Mouse (Mus musculus) frontal cortex, postnatal 25 days (tissue): ENCODE measurements around the gene Cldnd2.
"Not testable (repeated sequence)": the region's sequence is repeated elsewhere in the genome, so short reads cannot be mapped to it uniquely, and the experiment has no call there.

Experiments used
- DNase-seq, 2 experiments: peaks; one replicate each; pipeline ENCODE4 v3.0.0; 2022; ENCODE audit warnings: low spot score in 2 of 2

The Cldnd2 gene

GRCm38 (mm10) chr7:43440482-43440881 lies at the start of gene Cldnd2:
Gene Cldnd2 (plus strand): TSS chr7:43440782.
- no peak for DNase-seq

DNA sequence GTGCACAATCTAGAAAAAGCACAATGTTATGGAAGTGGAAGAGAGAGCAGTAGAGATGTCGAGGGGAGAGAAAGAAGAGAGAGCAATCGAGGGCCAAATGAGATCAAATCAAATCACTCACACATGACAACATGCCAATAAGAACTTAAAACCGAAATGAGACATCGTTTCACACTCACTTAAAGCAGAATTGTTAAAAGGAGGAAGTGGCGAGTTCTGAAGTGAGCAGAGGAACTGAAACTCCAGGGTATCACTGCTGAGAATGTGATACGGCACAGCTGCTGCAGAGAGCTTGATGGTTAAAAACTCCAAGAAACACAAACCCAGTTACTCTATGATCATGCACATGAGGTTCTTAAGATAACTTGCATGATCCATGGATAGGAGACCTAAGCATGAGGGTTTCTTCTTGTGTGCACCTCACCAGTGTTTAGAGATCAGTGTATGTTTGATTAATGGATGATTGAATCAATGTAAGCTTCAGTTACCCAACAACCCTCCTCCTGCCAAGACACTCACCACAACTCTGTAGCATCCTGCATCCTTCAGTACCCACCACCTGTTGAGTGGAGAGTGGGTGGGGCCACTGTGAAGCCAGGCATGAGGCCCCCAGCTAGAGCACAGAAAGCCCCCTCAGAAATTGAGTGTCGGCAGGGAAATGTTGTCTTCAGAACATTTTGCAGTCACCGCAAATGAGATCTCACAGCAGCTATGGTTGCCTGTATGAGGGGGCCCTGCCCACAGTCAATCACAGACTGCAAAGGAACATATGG lies 48.0 kb upstream of the Cldnd2 start:
- DNase-seq: no peak

- no peak for DNase-seq
Observed at GRCm38 (mm10) chr7:43399501-43399900, 41.1 kb upstream of the Cldnd2 start.

- DNase-seq: no peak
Observed at GRCm38 (mm10) chr7:43402718-43403117, 37.9 kb upstream of the Cldnd2 start.

GRCm38 (mm10) chr7:43407573-43407972 lies 33.0 kb upstream of the Cldnd2 start:
- no peak for DNase-seq

- DNase-seq: no peak
Observed at GRCm38 (mm10) chr7:43408131-43408553, 32.4 kb upstream of the Cldnd2 start, which contains the start of gene Siglecg. Gene Siglecg (plus strand): TSS chr7:43408204.

DNA sequence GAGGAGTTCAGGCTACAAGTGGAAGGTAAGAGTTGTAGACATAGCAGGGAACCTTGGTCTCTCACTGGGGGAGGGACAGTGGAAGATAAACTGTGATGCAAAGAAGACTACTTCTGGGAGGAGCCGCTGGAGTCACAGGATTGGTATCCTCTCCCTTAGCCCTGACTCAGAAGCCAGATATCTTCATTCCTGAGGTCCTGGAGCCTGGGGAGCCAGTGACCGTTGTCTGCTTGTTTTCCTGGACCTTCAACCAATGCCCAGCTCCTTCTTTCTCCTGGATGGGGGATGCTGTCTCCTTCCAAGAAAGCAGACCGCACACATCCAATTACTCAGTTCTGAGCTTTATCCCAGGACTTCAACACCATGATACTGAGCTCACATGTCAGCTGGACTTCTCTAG lies 31.5 kb upstream of the Cldnd2 start:
- no peak for DNase-seq

DNA sequence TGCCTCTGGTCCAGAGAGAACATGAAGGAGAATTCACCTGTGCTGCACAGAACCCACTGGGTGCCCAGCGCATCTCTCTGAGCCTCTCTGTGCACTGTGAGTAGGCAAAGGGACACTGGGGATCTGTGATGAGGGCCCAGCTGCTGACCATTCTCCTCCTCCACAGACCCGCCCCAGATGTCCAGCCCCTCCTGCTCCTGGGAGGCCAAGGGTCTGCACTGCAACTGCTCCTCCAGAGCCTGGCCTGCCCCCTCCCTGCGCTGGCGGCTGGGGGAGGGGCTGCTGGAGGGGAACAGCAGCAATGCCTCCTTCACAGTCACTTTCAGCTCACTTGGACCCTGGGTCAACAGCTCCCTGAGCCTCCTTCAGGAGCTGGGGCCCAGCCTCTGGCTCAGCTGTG lies 28.9 kb upstream of the Cldnd2 start:
- DNase-seq: not testable (repeated sequence)

DNA sequence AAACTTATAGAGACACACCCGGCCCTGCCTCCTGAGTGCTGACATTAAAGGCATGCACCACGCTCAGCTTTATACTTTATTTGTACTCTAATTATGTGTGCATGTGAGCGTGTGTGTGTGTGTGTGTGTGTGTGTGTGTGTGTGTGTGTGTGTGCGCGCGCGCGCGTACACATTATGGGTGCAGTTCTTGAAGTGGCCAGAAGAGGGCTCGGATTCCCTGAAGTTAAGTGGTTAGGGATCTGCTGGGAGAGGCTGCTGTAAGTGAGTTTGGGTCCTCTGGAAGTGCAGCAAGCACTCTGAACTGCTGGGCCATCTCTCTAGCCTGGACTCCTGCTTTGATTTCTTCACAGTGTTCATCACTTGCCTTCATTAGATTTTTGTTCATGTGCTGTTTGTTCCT lies 23.3 kb upstream of the Cldnd2 start:
- DNase-seq: no peak

- peak; percentile 82 to 88 for DNase-seq
Observed at GRCm38 (mm10) chr7:43422995-43423617, 17.5 kb upstream of the Cldnd2 start.

GRCm38 (mm10) chr7:43423991-43424625 lies 16.5 kb upstream of the Cldnd2 start:
- no peak for DNase-seq

GRCm38 (mm10) chr7:43427406-43427805 lies 13.2 kb upstream of the Cldnd2 start, which contains the start of gene Lim2:
Gene Lim2 (plus strand): TSS chr7:43427670.
- no peak for DNase-seq

GRCm38 (mm10) chr7:43429500-43429899 lies 11.1 kb upstream of the Cldnd2 start:
- DNase-seq: no peak

DNA sequence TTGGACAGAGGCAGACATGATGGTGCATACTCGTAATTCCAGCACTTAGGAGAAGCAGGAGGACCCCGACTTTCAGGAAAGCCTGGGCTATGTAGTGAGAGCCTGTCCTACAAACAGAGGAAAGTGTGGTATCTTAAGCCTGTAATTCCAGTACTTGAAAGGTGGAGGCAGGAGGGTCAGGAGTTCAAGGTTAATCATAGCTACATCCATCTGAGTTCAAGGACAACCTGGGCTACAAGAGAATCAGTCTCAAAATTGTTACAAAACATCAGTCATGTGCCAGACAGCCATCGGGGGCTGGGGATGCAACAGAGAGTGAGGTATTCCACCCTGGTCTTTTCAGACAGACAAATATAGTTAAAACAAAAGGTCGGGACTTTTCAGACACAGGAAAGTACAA lies 7.7 kb upstream of the Cldnd2 start:
- no peak for DNase-seq

DNA sequence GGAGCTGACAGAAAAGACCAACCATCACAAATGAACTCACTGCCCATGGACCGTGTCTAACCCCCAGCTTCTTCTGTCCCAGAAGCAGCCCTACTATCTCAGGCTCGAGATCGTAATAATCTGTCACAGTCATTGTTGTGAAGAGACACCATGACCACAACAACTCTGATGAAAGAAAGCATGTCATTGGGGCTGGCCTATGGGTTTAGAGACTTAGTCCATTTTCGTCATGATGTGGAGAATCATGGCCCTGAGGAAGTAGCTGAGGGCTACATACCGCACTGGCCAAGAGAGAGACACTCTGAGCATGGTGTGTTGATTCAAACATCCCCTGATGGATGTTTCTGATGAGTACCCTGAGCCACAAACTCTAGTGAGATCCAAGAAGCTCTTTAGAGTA lies 5.9 kb upstream of the Cldnd2 start:
- DNase-seq: no peak

- no peak for DNase-seq
Observed at GRCm38 (mm10) chr7:43436341-43437255, 4.0 kb upstream of the Cldnd2 start, which contains the start of gene Nkg7. Gene Nkg7 (plus strand): TSS chr7:43437073.

GRCm38 (mm10) chr7:43438611-43439010 lies 2.0 kb upstream of the Cldnd2 start:
- no peak for DNase-seq

- DNase-seq: no peak
Observed at GRCm38 (mm10) chr7:43441071-43441470, 489 bp downstream of the Cldnd2 start.

- no peak for DNase-seq
Observed at GRCm38 (mm10) chr7:43442684-43443083, 2.1 kb downstream of the Cldnd2 start.

DNA sequence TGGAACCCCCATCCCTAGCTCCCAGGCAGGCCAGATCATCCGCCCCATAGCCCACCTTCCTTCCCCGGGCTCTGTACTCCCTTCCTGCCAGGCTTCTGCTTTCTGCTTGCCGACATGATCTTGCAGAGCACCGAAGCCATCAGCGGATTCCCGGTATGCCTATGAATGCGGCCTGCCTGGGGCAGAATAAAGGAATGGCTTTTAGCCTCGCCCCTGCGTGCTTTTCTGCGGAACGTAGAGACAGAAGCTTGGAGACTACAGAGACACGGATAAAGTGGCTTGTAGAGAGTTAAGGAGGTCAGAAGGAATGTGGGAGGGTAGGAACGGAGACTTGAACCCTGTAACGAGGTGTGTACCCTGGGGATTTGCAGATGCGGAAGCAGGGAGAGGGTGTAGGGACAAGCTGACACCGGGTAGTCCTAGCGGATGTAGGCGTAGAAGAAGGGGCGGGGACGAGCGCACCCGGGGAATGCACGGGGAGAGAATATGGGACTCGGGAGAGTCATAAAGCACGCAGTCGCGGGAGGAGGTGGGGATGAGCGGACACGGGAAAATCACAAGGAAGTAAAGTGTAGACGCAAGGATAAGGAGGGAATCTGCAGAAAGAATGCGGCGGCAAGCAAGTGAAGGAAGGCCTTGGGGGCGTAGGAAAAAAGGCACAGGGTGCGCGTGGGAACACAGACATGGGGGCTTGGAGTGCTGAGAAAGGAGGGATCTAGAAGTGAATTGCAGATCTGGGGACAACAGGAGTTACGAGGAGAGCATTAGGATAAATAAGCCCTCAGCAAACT lies 2.7 kb downstream of the Cldnd2 start:
- peak; percentile 37 to 44 for DNase-seq

- DNase-seq: peak; percentile 86 to 89
Observed at GRCm38 (mm10) chr7:43443917-43444293, 3.3 kb downstream of the Cldnd2 start, which contains the start of the genes Etfb and Gm45233. Gene Etfb (plus strand): TSS chr7:43444083. Gene Gm45233 (plus strand): TSS chr7:43444128.
